Mouse (Mus musculus) bone marrow, adult 2 months (tissue): ENCODE measurements around the gene Bag3.

Experiments
- CTCF ChIP-seq: fragments of 200-500 bp; IDR thresholded peaks from 2 replicates; pipeline ENCODE4 v1.5.1; 2011; ENCODE audit warnings: low read length, control low read depth; ENCODE audit not compliant: control insufficient read depth, insufficient read depth
- POLR2A ChIP-seq: fragments of 200-500 bp; IDR thresholded peaks from 2 replicates; pipeline ENCODE4 v1.6.1; 2011; ENCODE audit warnings: low read depth, mild to moderate bottlenecking, control low read depth, low read length, borderline replicate concordance; ENCODE audit not compliant: control insufficient read depth

GRCm38 (mm10) chr7:128541771-128542170 is 18.4 kb downstream of the Bag3 start:
- TF ChIP-seq CTCF (no peak), POLR2A (no peak)
